Mouse (Mus musculus): ENCODE results near the gene Krtap4-2. TPM values are rescaled to one million over a fixed set of nuclear protein-coding genes. Genes with fewer than 3 reads are reported as not detected.
"Not testable (repeated sequence)": the region's sequence is repeated elsewhere in the genome, so short reads cannot be mapped to it uniquely, and the experiment has no call there.

The Krtap4-2 gene
- not detected in 2 replicates for polyA plus RNA-seq (2015; fragmentation: Nextera tagmentation; extraction: Ambion mirVana)

GRCm38 (mm10) chr11:99634653-99635134 is at the start of gene Krtap4-2:
Krtap4-2 (minus strand) TSS chr11:99635084.
- H3K4me3 ChIP-seq: no peak within 1 kb of the TSS
- no peak within 1 kb of the TSS for H3K4me2 ChIP-seq
- no peak within 1 kb of the TSS for H3K27ac ChIP-seq (replicated peaks)
- H3K36me3 ChIP-seq: no peaks in the 10 kb centered on the region
- H3K9ac ChIP-seq: no peak within 1 kb of the TSS
- H3K27me3 ChIP-seq (replicated peaks): no peaks in the 10 kb centered on the region; the same call in 1 of the 2 replicates
- H3K9me3 ChIP-seq: no peaks in the 10 kb centered on the region
- ATAC-seq (ENCODE audit: extremely low read depth, insufficient number of reproducible peaks, low FRiP score, low TSS enrichment): no peak
- H3K4me1 ChIP-seq: peaks cover 3% of the 10 kb centered on the region; the same call in 1 of the 2 replicates
- WGBS: 34% methylated on average over 8 of the region's 8 CpGs

GRCm38 (mm10) chr11:99683481-99683880 is 48.6 kb upstream of the Krtap4-2 start:
- Histone ChIP-seq H3K27ac (replicated peaks) (no peak overlapping the region), H3K4me3 (no peak overlapping the region), H3K4me1 (no peaks in the 10 kb centered on the region), H3K9me3 (no peaks in the 10 kb centered on the region), H3K36me3 (no peaks in the 10 kb centered on the region), H3K27me3 (replicated peaks) (no peaks in the 10 kb centered on the region), H3K4me2 (no peak overlapping the region), H3K9ac (no peak overlapping the region)
- 71% methylated on average over 2 of the region's 2 CpGs for WGBS
- ATAC-seq (ENCODE audit: extremely low read depth, insufficient number of reproducible peaks, low FRiP score, low TSS enrichment): no peak

- Histone ChIP-seq H3K4me1 (no peaks in the 10 kb centered on the region), H3K9me3 (no peaks in the 10 kb centered on the region; the same call in 1 of the 2 replicates), H3K27me3 (replicated peaks) (no peaks in the 10 kb centered on the region), H3K9ac (no peak within 1 kb of the TSS), H3K4me3 (no peak within 1 kb of the TSS), H3K27ac (replicated peaks) (no peak within 1 kb of the TSS), H3K36me3 (no peaks in the 10 kb centered on the region), H3K4me2 (no peak within 1 kb of the TSS)
- no peak for ATAC-seq (ENCODE audit: extremely low read depth, insufficient number of reproducible peaks, low FRiP score, low TSS enrichment)
Observed at GRCm38 (mm10) chr11:99665860-99666259, 31.0 kb upstream of the Krtap4-2 start, which contains the start of gene Krtap4-6. Krtap4-6 (minus strand) TSS chr11:99665960.

GRCm38 (mm10) chr11:99662802-99663201 is 27.9 kb upstream of the Krtap4-2 start:
- Histone ChIP-seq H3K9me3 (no peaks in the 10 kb centered on the region; the same call in 1 of the 2 replicates), H3K4me2 (no peak overlapping the region), H3K4me3 (no peak overlapping the region), H3K27ac (replicated peaks) (no peak overlapping the region), H3K9ac (no peak overlapping the region), H3K27me3 (replicated peaks) (no peaks in the 10 kb centered on the region), H3K4me1 (no peaks in the 10 kb centered on the region), H3K36me3 (no peaks in the 10 kb centered on the region)
- no peak for ATAC-seq (ENCODE audit: extremely low read depth, insufficient number of reproducible peaks, low FRiP score, low TSS enrichment)
- 74% methylated on average over 10 of the region's 10 CpGs for WGBS

GRCm38 (mm10) chr11:99659256-99659655 is 24.4 kb upstream of the Krtap4-2 start:
- H3K27me3 ChIP-seq (replicated peaks): no peaks in the 10 kb centered on the region
- no peak overlapping the region for H3K4me2 ChIP-seq
- H3K9ac ChIP-seq: no peak overlapping the region
- no peak overlapping the region for H3K27ac ChIP-seq (replicated peaks)
- H3K36me3 ChIP-seq: no peaks in the 10 kb centered on the region
- H3K9me3 ChIP-seq: no peaks in the 10 kb centered on the region; the same call in 1 of the 2 replicates
- no peaks in the 10 kb centered on the region for H3K4me1 ChIP-seq
- 66% methylated on average over 4 of the region's 4 CpGs for WGBS
- no peak for ATAC-seq (ENCODE audit: extremely low read depth, insufficient number of reproducible peaks, low FRiP score, low TSS enrichment)
- H3K4me3 ChIP-seq: no peak overlapping the region

GRCm38 (mm10) chr11:99658467-99659010 is 23.7 kb upstream of the Krtap4-2 start, which contains the start of gene Gm11563:
Gm11563 (minus strand) TSS chr11:99658960.
- WGBS: 58% methylated on average over 10 of the region's 10 CpGs
- ATAC-seq (ENCODE audit: extremely low read depth, insufficient number of reproducible peaks, low FRiP score, low TSS enrichment): not testable (repeated sequence)

GRCm38 (mm10) chr11:99657051-99657450 is 22.2 kb upstream of the Krtap4-2 start:
- 50% methylated on average over 5 of the region's 5 CpGs for WGBS
- Histone ChIP-seq H3K4me3 (no peak overlapping the region), H3K36me3 (no peaks in the 10 kb centered on the region), H3K9ac (no peak overlapping the region), H3K9me3 (no peaks in the 10 kb centered on the region; the same call in 1 of the 2 replicates), H3K27me3 (replicated peaks) (no peaks in the 10 kb centered on the region), H3K4me2 (no peak overlapping the region), H3K27ac (replicated peaks) (no peak overlapping the region), H3K4me1 (no peaks in the 10 kb centered on the region)
- no peak for ATAC-seq (ENCODE audit: extremely low read depth, insufficient number of reproducible peaks, low FRiP score, low TSS enrichment)

More at GRCm38 (mm10) chr11:99658467-99659010, 23.7 kb upstream of the Krtap4-2 start, which contains the start of gene Gm11563:
- H3K4me1 ChIP-seq; H3K9me3 ChIP-seq; H3K4me2 ChIP-seq; H3K4me3 ChIP-seq; H3K36me3 ChIP-seq; H3K27ac ChIP-seq (replicated peaks); H3K9ac ChIP-seq; H3K27me3 ChIP-seq (replicated peaks): not testable (repeated sequence)

- Histone ChIP-seq H3K4me1 (no peaks in the 10 kb centered on the region), H3K36me3 (no peaks in the 10 kb centered on the region), H3K4me3 (no peak within 1 kb of the TSS), H3K9me3 (no peaks in the 10 kb centered on the region; the same call in 1 of the 2 replicates), H3K9ac (no peak within 1 kb of the TSS), H3K4me2 (no peak within 1 kb of the TSS), H3K27ac (replicated peaks) (no peak within 1 kb of the TSS), H3K27me3 (replicated peaks) (no peaks in the 10 kb centered on the region; the same call in 1 of the 2 replicates)
- no peak for ATAC-seq (ENCODE audit: extremely low read depth, insufficient number of reproducible peaks, low FRiP score, low TSS enrichment)
- 65% methylated on average over 2 of the region's 2 CpGs for WGBS
Observed at GRCm38 (mm10) chr11:99650136-99650535, 15.3 kb upstream of the Krtap4-2 start, which contains the start of gene Gm11555. Gm11555 (minus strand) TSS chr11:99650236.

- peaks cover 3% of the 10 kb centered on the region for H3K27me3 ChIP-seq (replicated peaks)
- no peaks in the 10 kb centered on the region; the same call in 1 of the 2 replicates for H3K9me3 ChIP-seq
- H3K27ac ChIP-seq (replicated peaks): no peak overlapping the region
- ATAC-seq (ENCODE audit: extremely low read depth, insufficient number of reproducible peaks, low FRiP score, low TSS enrichment): no peak
- no peak overlapping the region for H3K4me3 ChIP-seq
- no peaks in the 10 kb centered on the region for H3K36me3 ChIP-seq
- 79% methylated on average over 15 of the region's 15 CpGs for WGBS
- no peak overlapping the region for H3K4me2 ChIP-seq
- no peaks in the 10 kb centered on the region for H3K4me1 ChIP-seq
- H3K9ac ChIP-seq: no peak overlapping the region
Observed at GRCm38 (mm10) chr11:99646444-99646843, 11.6 kb upstream of the Krtap4-2 start.

- Histone ChIP-seq H3K4me1 (no peaks in the 10 kb centered on the region), H3K4me2 (no peak overlapping the region), H3K4me3 (no peak overlapping the region), H3K27me3 (replicated peaks) (peaks cover 3% of the 10 kb centered on the region), H3K27ac (replicated peaks) (no peak overlapping the region), H3K9me3 (no peaks in the 10 kb centered on the region), H3K36me3 (no peaks in the 10 kb centered on the region), H3K9ac (no peak overlapping the region)
- 70% methylated on average over 3 of the region's 3 CpGs for WGBS
- no peak for ATAC-seq (ENCODE audit: extremely low read depth, insufficient number of reproducible peaks, low FRiP score, low TSS enrichment)
Observed at GRCm38 (mm10) chr11:99644351-99644750, 9.5 kb upstream of the Krtap4-2 start.

- H3K4me1 ChIP-seq; H3K36me3 ChIP-seq; H3K27me3 ChIP-seq (replicated peaks); H3K9me3 ChIP-seq; H3K27ac ChIP-seq (replicated peaks); H3K4me2 ChIP-seq; H3K9ac ChIP-seq; H3K4me3 ChIP-seq; ATAC-seq (ENCODE audit: extremely low read depth, insufficient number of reproducible peaks, low FRiP score, low TSS enrichment): not testable (repeated sequence)
- 74% methylated on average over 9 of the region's 9 CpGs for WGBS
Observed at GRCm38 (mm10) chr11:99643635-99644139, 8.8 kb upstream of the Krtap4-2 start, which contains the start of gene Krtap4-7. Krtap4-7 (minus strand) TSS chr11:99644089.

Measured in heart, embryonic 13.5 days (tissue).